Mouse (Mus musculus): ENCODE measurements around the gene Klf12. TPM values are rescaled to one million over a fixed set of nuclear protein-coding genes. Genes with fewer than 3 reads are reported as not detected.

Klf12 gene
- polyA plus RNA-seq, 1 experiment from 2014 or later, result 15.4 TPM

DNA sequence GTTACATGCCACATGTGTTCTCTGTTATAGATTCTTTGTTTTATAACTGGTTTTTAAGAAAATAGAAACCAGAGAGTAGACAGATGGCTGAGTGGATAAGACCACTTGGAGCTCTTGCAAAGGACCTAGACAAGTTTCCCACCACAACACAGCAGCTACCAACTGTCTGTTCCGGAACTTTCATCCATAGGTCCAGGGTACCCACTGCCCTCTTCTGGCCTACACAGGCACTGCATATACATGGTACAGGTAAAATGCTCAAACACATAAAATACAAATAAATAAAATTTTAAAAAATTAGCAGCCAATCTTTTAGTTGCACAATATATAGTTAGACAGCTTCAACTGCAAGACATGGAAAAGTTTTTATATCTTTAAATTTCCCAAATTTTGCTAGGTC, 194.0 kb downstream of the Klf12 start:
- Histone ChIP-seq H3K4me2 (no peak overlapping the region), H3K9ac (no peak overlapping the region), H3K9me3 (ENCODE audit: low read depth, low read length) (no peaks in the 10 kb centered on the region), H3K4me1 (ENCODE audit: insufficient read depth) (no peaks in the 10 kb centered on the region), H3K27me3 (ENCODE audit: insufficient read depth, low read length) (no peaks in the 10 kb centered on the region), H3K4me3 (ENCODE audit: low read depth, low read length) (no peak overlapping the region), H3K27ac (ENCODE audit: low read depth) (no peak overlapping the region), H3K36me3 (ENCODE audit: insufficient read depth) (no peaks in the 10 kb centered on the region)
- peak; percentile 41 for TF ChIP-seq CTCF (IDR thresholded peaks at IDR 0.05; ENCODE audit: low read depth)
- WGBS, result 94% methylated on average over 1 of the region's 1 CpGs
- ATAC-seq (ENCODE audit: insufficient read depth) (no peak), DNase-seq (no peak)

DNA sequence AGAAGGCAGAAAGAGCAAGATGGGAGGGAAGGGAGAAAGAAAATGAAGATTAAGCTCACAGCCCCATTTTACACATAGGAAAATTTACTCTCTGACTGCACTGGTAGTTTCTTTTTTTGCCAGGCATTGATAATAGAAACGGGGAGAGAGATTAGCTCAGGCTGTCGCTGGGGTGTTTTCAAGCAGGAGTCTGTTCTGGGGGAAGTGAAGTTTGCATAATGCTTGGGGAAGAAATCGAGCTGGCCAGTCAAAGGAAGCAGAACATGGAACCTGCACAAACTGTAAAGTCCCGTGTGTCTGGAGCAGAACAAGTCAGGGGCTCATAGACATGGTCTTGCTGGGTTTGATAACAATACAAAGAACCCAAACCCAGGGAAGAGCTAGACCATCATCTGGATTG, 204.9 kb downstream of the Klf12 start:
- ATAC-seq (ENCODE audit: insufficient read depth) (no peak), DNase-seq (no peak)
- Histone ChIP-seq H3K4me1 (ENCODE audit: insufficient read depth) (no peaks in the 10 kb centered on the region), H3K36me3 (ENCODE audit: insufficient read depth) (no peaks in the 10 kb centered on the region), H3K9me3 (ENCODE audit: low read depth, low read length) (no peaks in the 10 kb centered on the region), H3K27ac (ENCODE audit: low read depth) (no peak overlapping the region), H3K4me3 (ENCODE audit: low read depth, low read length) (no peak overlapping the region), H3K9ac (no peak overlapping the region), H3K27me3 (ENCODE audit: insufficient read depth, low read length) (no peaks in the 10 kb centered on the region), H3K4me2 (no peak overlapping the region)
- no peak for TF ChIP-seq CTCF (IDR thresholded peaks at IDR 0.05; ENCODE audit: low read depth)
- WGBS, result 68% methylated on average over 4 of the region's 4 CpGs

DNA sequence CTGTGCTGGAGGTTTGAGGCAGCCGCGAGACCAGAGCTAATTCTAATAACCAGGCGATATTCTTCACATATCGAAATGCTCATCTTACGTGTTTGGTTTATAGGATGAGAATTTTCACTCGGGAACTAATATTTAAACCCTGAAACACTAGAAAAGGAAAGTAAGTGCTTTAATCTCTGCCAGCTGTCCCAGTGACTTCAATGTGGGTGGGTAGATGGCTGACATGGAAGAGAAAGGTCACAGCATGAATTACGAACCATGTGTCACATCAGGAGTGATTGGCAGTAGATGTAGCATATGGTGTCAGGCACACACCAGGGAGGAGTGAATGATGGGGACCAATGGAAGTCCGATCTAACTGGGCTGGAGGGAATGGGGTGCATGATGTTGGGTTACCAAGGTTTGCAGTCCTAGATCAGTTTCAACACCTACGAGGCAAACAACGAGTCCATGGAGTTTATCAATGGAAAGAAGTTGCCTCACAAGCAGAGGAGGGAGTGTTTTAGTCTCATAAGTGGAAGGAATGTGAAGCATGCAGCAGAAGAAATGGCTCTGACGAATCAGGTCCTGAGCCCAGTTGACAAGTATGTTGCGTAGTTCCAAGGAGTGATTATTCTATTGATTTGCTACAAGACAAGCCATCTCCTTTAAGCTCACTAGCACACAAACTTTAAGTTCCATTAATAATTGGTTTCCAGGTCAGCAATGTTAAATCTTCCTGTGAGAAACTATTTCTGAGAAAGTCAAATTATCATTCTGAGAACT, 211.9 kb downstream of the Klf12 start:
- no peak overlapping the region for H3K9ac ChIP-seq
- H3K4me3 ChIP-seq (ENCODE audit: low read depth, low read length), result no peak overlapping the region
- H3K27ac ChIP-seq (ENCODE audit: low read depth), result no peak overlapping the region
- 0 out of 2 replicates have a peak, but pooled peaks cover 3% of the 10 kb centered on the region for H3K4me1 ChIP-seq (ENCODE audit: insufficient read depth)
- WGBS, result 59% methylated on average over 12 of the region's 12 CpGs
- no peaks in the 10 kb centered on the region for H3K36me3 ChIP-seq (ENCODE audit: insufficient read depth)
- H3K4me2 ChIP-seq, result no peak overlapping the region
- no peaks in the 10 kb centered on the region for H3K9me3 ChIP-seq (ENCODE audit: low read depth, low read length)
- ATAC-seq (ENCODE audit: insufficient read depth) (no peak), DNase-seq (peak; percentile 24)
- TF ChIP-seq CTCF (IDR thresholded peaks at IDR 0.05; ENCODE audit: low read depth), result no peak
- H3K27me3 ChIP-seq (ENCODE audit: insufficient read depth, low read length), result no peaks in the 10 kb centered on the region

DNA sequence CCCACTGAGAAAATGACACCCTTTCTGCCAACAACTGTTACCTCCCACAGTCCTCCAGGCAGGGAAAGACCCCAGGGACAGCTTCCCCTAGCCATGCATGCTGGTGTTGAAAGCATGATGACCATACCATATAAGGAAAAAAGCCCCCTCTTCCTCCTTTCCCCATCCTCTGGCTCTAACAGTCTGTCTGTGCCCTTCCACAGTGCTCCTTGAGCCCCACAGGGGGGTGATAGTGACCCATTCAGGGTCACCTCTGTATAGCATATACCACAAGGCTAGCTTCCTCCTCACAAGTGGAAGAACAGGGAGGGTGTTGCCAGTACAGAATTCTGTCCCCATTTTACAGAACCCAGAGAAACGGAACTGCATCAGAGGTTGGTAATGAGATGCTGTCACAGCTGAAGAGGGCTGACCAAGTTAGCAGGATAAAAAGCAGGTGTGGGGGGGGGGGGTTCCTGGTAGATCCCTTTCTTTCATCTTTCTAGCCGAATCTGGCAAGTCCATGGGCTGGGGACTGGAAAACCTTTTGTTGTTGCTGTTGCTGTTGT, 214.9 kb downstream of the Klf12 start:
- H3K4me2 ChIP-seq, result no peak overlapping the region
- no peaks in the 10 kb centered on the region for H3K36me3 ChIP-seq (ENCODE audit: insufficient read depth)
- WGBS, result 56% methylated on average over 2 of the region's 2 CpGs
- 0 out of 2 replicates have a peak, but pooled peaks cover 3% of the 10 kb centered on the region for H3K4me1 ChIP-seq (ENCODE audit: insufficient read depth)
- no peaks in the 10 kb centered on the region for H3K27me3 ChIP-seq (ENCODE audit: insufficient read depth, low read length)
- no peak for ATAC-seq (ENCODE audit: insufficient read depth)
- H3K4me3 ChIP-seq (ENCODE audit: low read depth, low read length), result no peak overlapping the region
- no peak overlapping the region for H3K27ac ChIP-seq (ENCODE audit: low read depth)
- TF ChIP-seq CTCF (IDR thresholded peaks at IDR 0.05; ENCODE audit: low read depth), result no peak
- no peak overlapping the region for H3K9ac ChIP-seq
- DNase-seq, result no peak
- H3K9me3 ChIP-seq (ENCODE audit: low read depth, low read length), result no peaks in the 10 kb centered on the region

DNA sequence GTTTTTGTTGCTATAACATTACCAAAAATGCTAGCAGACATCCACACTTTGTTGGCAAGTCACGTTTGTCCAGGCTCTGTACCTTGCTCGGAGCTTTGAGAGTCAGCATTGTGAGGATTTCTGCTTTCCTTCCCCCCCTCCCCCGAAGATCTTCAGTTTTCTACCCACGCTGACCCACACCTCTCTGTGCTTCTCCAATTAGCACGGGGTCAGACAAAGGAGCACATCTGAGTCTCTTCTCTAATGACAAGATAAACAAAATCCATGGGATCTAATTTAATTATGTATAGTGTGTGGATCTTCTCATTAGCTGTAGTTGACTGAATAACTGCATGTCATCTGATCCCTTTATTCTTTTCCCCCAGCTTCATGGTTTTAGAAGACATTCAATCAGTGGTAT, 215.8 kb downstream of the Klf12 start:
- 46% methylated on average over 5 of the region's 5 CpGs for WGBS
- H3K4me2 ChIP-seq, result no peak overlapping the region
- no peaks in the 10 kb centered on the region for H3K36me3 ChIP-seq (ENCODE audit: insufficient read depth)
- H3K27me3 ChIP-seq (ENCODE audit: insufficient read depth, low read length), result no peaks in the 10 kb centered on the region
- ATAC-seq (ENCODE audit: insufficient read depth), result no peak
- no peak for TF ChIP-seq CTCF (IDR thresholded peaks at IDR 0.05; ENCODE audit: low read depth)
- no peak overlapping the region for H3K9ac ChIP-seq
- H3K4me1 ChIP-seq (ENCODE audit: insufficient read depth), result 0 out of 2 replicates have a peak, but pooled peaks cover 3% of the 10 kb centered on the region
- no peak overlapping the region for H3K4me3 ChIP-seq (ENCODE audit: low read depth, low read length)
- no peak for DNase-seq
- H3K9me3 ChIP-seq (ENCODE audit: low read depth, low read length), result no peaks in the 10 kb centered on the region
- no peak overlapping the region for H3K27ac ChIP-seq (ENCODE audit: low read depth)

DNA sequence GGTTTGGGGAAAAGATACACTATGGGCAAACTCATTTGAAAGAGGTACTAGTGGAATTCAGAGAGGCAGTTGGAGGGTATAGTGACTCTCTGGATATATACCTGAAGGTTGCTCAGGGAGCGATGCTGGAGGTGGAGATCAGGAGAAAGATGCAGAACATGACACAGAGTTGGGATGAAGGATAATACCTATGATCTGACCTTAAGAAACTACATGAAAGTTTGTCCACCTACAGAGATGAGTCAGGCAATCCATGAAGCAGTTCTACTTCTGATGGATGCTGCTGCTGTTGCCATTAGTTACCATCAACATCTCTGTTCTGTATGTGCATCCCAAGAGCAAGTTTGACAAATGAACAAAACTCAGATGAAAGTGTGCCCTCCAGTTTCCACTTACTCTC, 222.0 kb downstream of the Klf12 start:
- no peaks in the 10 kb centered on the region for H3K27me3 ChIP-seq (ENCODE audit: insufficient read depth, low read length)
- H3K27ac ChIP-seq (ENCODE audit: low read depth), result no peak overlapping the region
- no peaks in the 10 kb centered on the region; the same call in 1 of the 2 replicates for H3K36me3 ChIP-seq (ENCODE audit: insufficient read depth)
- ATAC-seq (ENCODE audit: insufficient read depth) (no peak), DNase-seq (no peak)
- TF ChIP-seq CTCF (IDR thresholded peaks at IDR 0.05; ENCODE audit: low read depth), result no peak
- H3K4me3 ChIP-seq (ENCODE audit: low read depth, low read length), result no peak overlapping the region
- 91% methylated on average over 1 of the region's 1 CpGs for WGBS
- no peak overlapping the region for H3K9ac ChIP-seq
- H3K4me2 ChIP-seq, result no peak overlapping the region
- no peaks in the 10 kb centered on the region for H3K9me3 ChIP-seq (ENCODE audit: low read depth, low read length)
- H3K4me1 ChIP-seq (ENCODE audit: insufficient read depth), result no peaks in the 10 kb centered on the region

DNA sequence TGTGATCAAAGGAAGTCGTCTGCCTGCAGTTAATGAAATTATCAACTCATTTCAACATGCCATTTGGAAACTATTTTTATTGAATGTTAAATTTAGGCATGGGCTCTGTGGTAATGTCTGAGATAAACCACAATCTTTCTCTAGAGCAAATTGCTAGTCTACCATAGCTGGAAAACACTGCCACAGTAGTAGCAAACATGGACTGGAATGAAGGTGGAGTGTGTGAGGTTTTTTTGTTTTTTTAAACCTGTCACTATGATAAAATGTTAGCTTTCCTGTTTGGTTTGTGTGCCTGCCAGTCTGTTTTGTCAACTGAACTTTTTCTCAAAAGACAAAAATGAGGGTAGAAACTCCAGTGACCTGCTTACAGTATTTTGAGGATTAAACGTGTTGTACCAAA, 230.3 kb downstream of the Klf12 start:
- DNase-seq, result no peak
- no peak overlapping the region for H3K4me3 ChIP-seq (ENCODE audit: low read depth, low read length)
- H3K4me1 ChIP-seq (ENCODE audit: insufficient read depth), result no peaks in the 10 kb centered on the region
- H3K9ac ChIP-seq, result no peak overlapping the region
- no peak for ATAC-seq (ENCODE audit: insufficient read depth)
- WGBS, result 60% methylated on average over 2 of the region's 2 CpGs
- H3K27ac ChIP-seq (ENCODE audit: low read depth), result no peak overlapping the region
- no peaks in the 10 kb centered on the region for H3K9me3 ChIP-seq (ENCODE audit: low read depth, low read length)
- 0 out of 2 replicates have a peak, but pooled peaks cover 4% of the 10 kb centered on the region for H3K36me3 ChIP-seq (ENCODE audit: insufficient read depth)
- no peak overlapping the region for H3K4me2 ChIP-seq
- TF ChIP-seq CTCF (IDR thresholded peaks at IDR 0.05; ENCODE audit: low read depth), result no peak
- no peaks in the 10 kb centered on the region for H3K27me3 ChIP-seq (ENCODE audit: insufficient read depth, low read length)
